Mouse (Mus musculus) olfactory bulb, adult 2 months (tissue): ENCODE results near the gene Tmem246.

Source experiments
- CTCF ChIP-seq: fragments of 200-500 bp; IDR thresholded peaks from 2 replicates; pipeline ENCODE4 v1.5.1; 2012; ENCODE audit warnings: low read depth, mild to moderate bottlenecking, low read length, moderate library complexity; ENCODE audit not compliant: insufficient read depth
- POLR2A ChIP-seq: fragments of 200-500 bp; IDR thresholded peaks from 2 replicates; pipeline ENCODE4 v1.6.1; 2012; ENCODE audit warnings: mild to moderate bottlenecking, low read depth, low read length, moderate library complexity; ENCODE audit not compliant: insufficient read depth

DNA sequence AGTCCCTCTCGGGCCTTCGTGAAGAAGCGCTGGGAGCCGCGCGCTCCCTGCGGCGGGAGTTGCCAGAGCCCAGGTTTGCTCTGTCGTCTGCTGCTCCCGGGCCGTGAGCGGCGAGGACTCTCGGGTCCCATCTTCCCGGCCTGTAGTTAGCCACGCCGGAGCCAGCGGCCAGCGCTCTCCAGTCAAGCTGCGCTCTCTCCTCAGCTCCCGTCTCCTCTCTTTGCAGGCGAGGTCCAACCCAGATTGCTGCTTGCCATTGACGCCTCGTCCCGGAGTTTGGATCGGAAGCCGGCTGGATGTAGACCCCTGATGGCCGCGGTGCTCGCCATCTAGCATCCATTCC is 34.4 kb upstream of the Tmem246 start:
- no peak for TF ChIP-seq CTCF
- TF ChIP-seq POLR2A: no peak
